Mouse (Mus musculus): ENCODE results near the gene Dab1. TPM values are rescaled to one million over a fixed set of nuclear protein-coding genes. Genes with fewer than 3 reads are reported as not detected.

Dab1 gene
- polyA plus RNA-seq, 1 experiment from 2014 or later, result 1.2 TPM

GRCm38 (mm10) chr4:104395515-104395914 is 776.4 kb downstream of the Dab1 start:
- Histone ChIP-seq H3K9ac (no peak overlapping the region), H3K36me3 (no peaks in the 10 kb centered on the region), H3K9me3 (replicated peaks) (no peaks in the 10 kb centered on the region), H3K27me3 (no peaks in the 10 kb centered on the region), H3K4me1 (replicated peaks) (no peaks in the 10 kb centered on the region), H3K27ac (no peak overlapping the region), H3K4me3 (no peak overlapping the region), H3K4me2 (no peak overlapping the region)
- WGBS, result 95% methylated on average over 3 of the region's 3 CpGs
- no peak for ATAC-seq (replicated peaks; ENCODE audit: insufficient number of reproducible peaks, insufficient read depth, low FRiP score, low read depth)

GRCm38 (mm10) chr4:104396095-104396494 is 776.9 kb downstream of the Dab1 start:
- H3K27ac ChIP-seq, result no peak overlapping the region
- no peak overlapping the region for H3K4me2 ChIP-seq
- H3K36me3 ChIP-seq, result no peaks in the 10 kb centered on the region
- H3K4me3 ChIP-seq, result no peak overlapping the region
- 80% methylated on average over 5 of the region's 5 CpGs for WGBS
- no peak for ATAC-seq (replicated peaks; ENCODE audit: insufficient number of reproducible peaks, insufficient read depth, low FRiP score, low read depth)
- H3K4me1 ChIP-seq (replicated peaks), result no peaks in the 10 kb centered on the region
- no peaks in the 10 kb centered on the region for H3K27me3 ChIP-seq
- H3K9me3 ChIP-seq (replicated peaks), result no peaks in the 10 kb centered on the region
- H3K9ac ChIP-seq, result no peak overlapping the region

GRCm38 (mm10) chr4:104399106-104399730 is 780.1 kb downstream of the Dab1 start:
- H3K36me3 ChIP-seq, result no peaks in the 10 kb centered on the region
- no peak overlapping the region for H3K4me3 ChIP-seq
- WGBS, result 70% methylated on average over 9 of the region's 9 CpGs
- no peak overlapping the region for H3K4me2 ChIP-seq
- H3K4me1 ChIP-seq (replicated peaks), result no peaks in the 10 kb centered on the region
- H3K9ac ChIP-seq, result no peak overlapping the region
- ATAC-seq (replicated peaks; ENCODE audit: insufficient number of reproducible peaks, insufficient read depth, low FRiP score, low read depth), result no peak
- no peaks in the 10 kb centered on the region for H3K9me3 ChIP-seq (replicated peaks)
- H3K27me3 ChIP-seq, result no peaks in the 10 kb centered on the region
- no peak overlapping the region for H3K27ac ChIP-seq

GRCm38 (mm10) chr4:104404099-104404498 is 784.9 kb downstream of the Dab1 start:
- H3K9ac ChIP-seq, result no peak overlapping the region
- H3K27me3 ChIP-seq, result no peaks in the 10 kb centered on the region
- no peaks in the 10 kb centered on the region for H3K4me1 ChIP-seq (replicated peaks)
- H3K4me2 ChIP-seq, result no peak overlapping the region
- no peaks in the 10 kb centered on the region for H3K9me3 ChIP-seq (replicated peaks)
- WGBS, result 84% methylated on average over 5 of the region's 5 CpGs
- H3K4me3 ChIP-seq, result no peak overlapping the region
- no peaks in the 10 kb centered on the region for H3K36me3 ChIP-seq
- no peak for ATAC-seq (replicated peaks; ENCODE audit: insufficient number of reproducible peaks, insufficient read depth, low FRiP score, low read depth)
- no peak overlapping the region for H3K27ac ChIP-seq

GRCm38 (mm10) chr4:104410922-104411321 is 791.8 kb downstream of the Dab1 start:
- Histone ChIP-seq H3K4me1 (replicated peaks) (no peaks in the 10 kb centered on the region), H3K4me3 (no peak overlapping the region), H3K27ac (no peak overlapping the region), H3K36me3 (no peaks in the 10 kb centered on the region), H3K4me2 (no peak overlapping the region), H3K27me3 (no peaks in the 10 kb centered on the region), H3K9me3 (replicated peaks) (no peaks in the 10 kb centered on the region), H3K9ac (no peak overlapping the region)
- ATAC-seq (replicated peaks; ENCODE audit: insufficient number of reproducible peaks, insufficient read depth, low FRiP score, low read depth), result no peak
- 71% methylated on average over 6 of the region's 6 CpGs for WGBS

GRCm38 (mm10) chr4:104415482-104415881 is 796.3 kb downstream of the Dab1 start:
- no peaks in the 10 kb centered on the region for H3K36me3 ChIP-seq
- WGBS, result 53% methylated on average over 2 of the region's 2 CpGs
- no peak overlapping the region for H3K9ac ChIP-seq

GRCm38 (mm10) chr4:104418354-104418753 is 799.2 kb downstream of the Dab1 start:
- Histone ChIP-seq H3K9ac (no peak overlapping the region), H3K4me3 (no peak overlapping the region), H3K9me3 (replicated peaks) (no peaks in the 10 kb centered on the region), H3K27me3 (no peaks in the 10 kb centered on the region), H3K27ac (no peak overlapping the region), H3K4me1 (replicated peaks) (no peaks in the 10 kb centered on the region), H3K36me3 (no peaks in the 10 kb centered on the region), H3K4me2 (no peak overlapping the region)
- 87% methylated on average over 2 of the region's 2 CpGs for WGBS
- no peak for ATAC-seq (replicated peaks; ENCODE audit: insufficient number of reproducible peaks, insufficient read depth, low FRiP score, low read depth)

More at GRCm38 (mm10) chr4:104415482-104415881, 796.3 kb downstream of the Dab1 start:
- Histone ChIP-seq H3K4me1 (replicated peaks) (no peaks in the 10 kb centered on the region), H3K27ac (no peak overlapping the region), H3K9me3 (replicated peaks) (no peaks in the 10 kb centered on the region), H3K27me3 (no peaks in the 10 kb centered on the region), H3K4me3 (no peak overlapping the region), H3K4me2 (no peak overlapping the region)
- ATAC-seq (replicated peaks; ENCODE audit: insufficient number of reproducible peaks, insufficient read depth, low FRiP score, low read depth), result no peak

GRCm38 (mm10) chr4:104420983-104421680 is 802.0 kb downstream of the Dab1 start:
- WGBS, result 91% methylated on average over 12 of the region's 12 CpGs
- H3K36me3 ChIP-seq, result no peaks in the 10 kb centered on the region

GRCm38 (mm10) chr4:104429127-104429526 is 810.0 kb downstream of the Dab1 start:
- Histone ChIP-seq H3K36me3 (no peaks in the 10 kb centered on the region), H3K4me3 (no peak overlapping the region), H3K4me2 (no peak overlapping the region), H3K27ac (no peak overlapping the region), H3K27me3 (no peaks in the 10 kb centered on the region), H3K9me3 (replicated peaks) (no peaks in the 10 kb centered on the region), H3K4me1 (replicated peaks) (no peaks in the 10 kb centered on the region), H3K9ac (no peak overlapping the region)
- WGBS, result 60% methylated on average over 7 of the region's 7 CpGs
- no peak for ATAC-seq (replicated peaks; ENCODE audit: insufficient number of reproducible peaks, insufficient read depth, low FRiP score, low read depth)

More at GRCm38 (mm10) chr4:104420983-104421680, 802.0 kb downstream of the Dab1 start:
- H3K4me3 ChIP-seq, result no peak overlapping the region
- no peak for ATAC-seq (replicated peaks; ENCODE audit: insufficient number of reproducible peaks, insufficient read depth, low FRiP score, low read depth)
- no peaks in the 10 kb centered on the region for H3K9me3 ChIP-seq (replicated peaks)
- no peak overlapping the region for H3K4me2 ChIP-seq
- H3K27me3 ChIP-seq, result no peaks in the 10 kb centered on the region
- H3K4me1 ChIP-seq (replicated peaks), result no peaks in the 10 kb centered on the region
- no peak overlapping the region for H3K9ac ChIP-seq
- no peak overlapping the region for H3K27ac ChIP-seq

- H3K27ac ChIP-seq, result no peak overlapping the region
- no peaks in the 10 kb centered on the region for H3K36me3 ChIP-seq
- no peaks in the 10 kb centered on the region for H3K9me3 ChIP-seq (replicated peaks)
- no peaks in the 10 kb centered on the region for H3K4me1 ChIP-seq (replicated peaks)
- 67% methylated on average over 7 of the region's 7 CpGs for WGBS
- no peak for ATAC-seq (replicated peaks; ENCODE audit: insufficient number of reproducible peaks, insufficient read depth, low FRiP score, low read depth)
- no peak overlapping the region for H3K4me3 ChIP-seq
- H3K9ac ChIP-seq, result no peak overlapping the region
- no peak overlapping the region for H3K4me2 ChIP-seq
- H3K27me3 ChIP-seq, result no peaks in the 10 kb centered on the region
Measured at GRCm38 (mm10) chr4:104431231-104431855, 812.2 kb downstream of the Dab1 start.

- no peaks in the 10 kb centered on the region for H3K27me3 ChIP-seq
- H3K9ac ChIP-seq, result no peak overlapping the region
- H3K4me2 ChIP-seq, result no peak overlapping the region
- H3K9me3 ChIP-seq (replicated peaks), result no peaks in the 10 kb centered on the region
- ATAC-seq (replicated peaks; ENCODE audit: insufficient number of reproducible peaks, insufficient read depth, low FRiP score, low read depth), result no peak
- no peaks in the 10 kb centered on the region for H3K36me3 ChIP-seq
- 86% methylated on average over 11 of the region's 11 CpGs for WGBS
- no peak overlapping the region for H3K27ac ChIP-seq
- H3K4me3 ChIP-seq, result no peak overlapping the region
- H3K4me1 ChIP-seq (replicated peaks), result no peaks in the 10 kb centered on the region
Measured at GRCm38 (mm10) chr4:104432150-104432549, 813.0 kb downstream of the Dab1 start.

All from heart, embryonic 15.5 days (tissue).